Mouse (Mus musculus) ES-E14 (cell line): ENCODE measurements around the gene Ifnar1.

Source experiments
- CHD2 ChIP-seq: IDR thresholded peaks from 2 replicates; pipeline ENCODE4 v1.6.1; 2014; ENCODE audit warnings: mild to moderate bottlenecking, low read depth, low read length, inconsistent platforms
- ZNF384 ChIP-seq: IDR thresholded peaks from 2 replicates; pipeline ENCODE4 v1.6.1; 2012; ENCODE audit warnings: low read depth, low read length, inconsistent platforms

- TF ChIP-seq CHD2: no peak
- TF ChIP-seq ZNF384: no peak
These were observed 52.0 kb downstream of the Ifnar1 start for GRCm38 (mm10) chr16:91537065-91537464.
